Mouse (Mus musculus) lung, postnatal 0 days (tissue): ENCODE results near the gene Pum3.

Source experiments
- CTCF ChIP-seq: IDR thresholded peaks from 2 replicates; pipeline ENCODE4 v1.5.1; 2016; ENCODE audit warnings: antibody characterized with exemption, mild to moderate bottlenecking
- EP300 ChIP-seq: IDR thresholded peaks from 2 replicates; pipeline ENCODE4 v1.6.1; 2016; ENCODE audit warnings: antibody characterized with exemption, mild to moderate bottlenecking, control low read depth

- TF ChIP-seq EP300 (no peak), CTCF (no peak)
Measured at GRCm38 (mm10) chr19:27366113-27366746, 63.4 kb downstream of the Pum3 start.
